Mouse (Mus musculus): ENCODE results near the gene Pidd1. TPM values are rescaled to one million over a fixed set of nuclear protein-coding genes. Genes with fewer than 3 reads are reported as not detected.

Gene Pidd1
- polyA plus RNA-seq, 1 experiment = 22.1 TPM

- H3K9me3 ChIP-seq (replicated peaks; ENCODE audit: control insufficient read depth, insufficient read depth, low read length, poor library complexity, severe bottlenecking) = no peaks in the 10 kb centered on the region
- no peaks in the 10 kb centered on the region for H3K27me3 ChIP-seq (ENCODE audit: control insufficient read depth, insufficient read depth, low read length, poor library complexity, severe bottlenecking)
- no peaks in the 10 kb centered on the region for H3K36me3 ChIP-seq (ENCODE audit: control insufficient read depth, insufficient read depth, low read length, poor library complexity, severe bottlenecking)
- H3K27ac ChIP-seq (ENCODE audit: insufficient read depth, low read length) = no peak overlapping the region
- TF ChIP-seq CTCF (IDR thresholded peaks at IDR 0.05; ENCODE audit: low read depth, low read length) = no peak
- TF ChIP-seq POLR2A (IDR thresholded peaks at IDR 0.05; ENCODE audit: insufficient read depth, low read length) = no peak
- TF ChIP-seq EP300 (IDR thresholded peaks at IDR 0.05; ENCODE audit: insufficient read depth, low read depth, low read length) = no peak
- H3K4me3 ChIP-seq (ENCODE audit: low read depth, low read length) = no peak overlapping the region
- peaks cover 1% of the 10 kb centered on the region for H3K4me1 ChIP-seq (ENCODE audit: control insufficient read depth, insufficient read depth, low read length)
- H3K9ac ChIP-seq (ENCODE audit: low read depth, poor library complexity, severe bottlenecking) = no peak overlapping the region
Measured at GRCm38 (mm10) chr7:141423811-141424210, 20.0 kb downstream of the Pidd1 start.

DNA sequence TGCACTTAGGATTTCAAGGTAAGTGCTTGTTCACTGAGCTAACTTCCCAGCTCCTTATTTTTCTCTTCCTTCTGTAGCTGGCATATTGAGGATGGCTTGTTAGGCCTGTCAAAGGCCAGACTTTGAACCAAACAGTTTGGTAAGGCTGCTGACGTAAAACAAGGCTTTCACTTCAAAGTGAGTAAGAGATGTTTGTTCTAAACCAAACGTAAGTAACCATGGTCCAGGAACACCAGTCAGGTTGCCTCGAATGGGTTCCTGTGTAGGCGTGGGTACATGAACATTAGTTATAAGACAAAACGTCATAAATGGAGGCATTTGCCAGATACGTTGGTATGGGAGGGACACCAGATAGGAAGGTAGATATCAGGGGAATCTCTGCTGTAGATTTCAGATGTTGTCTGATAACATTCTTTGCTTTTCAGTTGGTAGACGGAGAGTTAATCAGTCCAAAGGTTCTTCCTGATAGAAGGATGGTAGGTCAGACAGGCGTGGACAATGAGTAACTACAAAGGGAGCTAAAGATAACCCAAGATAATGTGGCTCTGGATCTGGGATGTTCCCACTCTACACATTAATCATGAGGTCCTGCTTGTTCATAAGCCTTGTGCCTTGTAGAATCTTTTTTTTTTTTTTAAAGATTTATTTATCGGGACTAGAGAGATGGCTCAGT lies 23.7 kb downstream of the Pidd1 start:
- Histone ChIP-seq H3K4me1 (ENCODE audit: control insufficient read depth, insufficient read depth, low read length) (peaks cover 6% of the 10 kb centered on the region), H3K27me3 (ENCODE audit: control insufficient read depth, insufficient read depth, low read length, poor library complexity, severe bottlenecking) (no peaks in the 10 kb centered on the region), H3K27ac (ENCODE audit: insufficient read depth, low read length) (no peak overlapping the region), H3K4me3 (ENCODE audit: low read depth, low read length) (no peak overlapping the region), H3K36me3 (ENCODE audit: control insufficient read depth, insufficient read depth, low read length, poor library complexity, severe bottlenecking) (no peaks in the 10 kb centered on the region), H3K9ac (ENCODE audit: low read depth, poor library complexity, severe bottlenecking) (no peak overlapping the region), H3K9me3 (replicated peaks; ENCODE audit: control insufficient read depth, insufficient read depth, low read length, poor library complexity, severe bottlenecking) (no peaks in the 10 kb centered on the region)
- TF ChIP-seq EP300 (IDR thresholded peaks at IDR 0.05; ENCODE audit: insufficient read depth, low read depth, low read length) (no peak), CTCF (IDR thresholded peaks at IDR 0.05; ENCODE audit: low read depth, low read length) (no peak), POLR2A (IDR thresholded peaks at IDR 0.05; ENCODE audit: insufficient read depth, low read length) (no peak)

DNA sequence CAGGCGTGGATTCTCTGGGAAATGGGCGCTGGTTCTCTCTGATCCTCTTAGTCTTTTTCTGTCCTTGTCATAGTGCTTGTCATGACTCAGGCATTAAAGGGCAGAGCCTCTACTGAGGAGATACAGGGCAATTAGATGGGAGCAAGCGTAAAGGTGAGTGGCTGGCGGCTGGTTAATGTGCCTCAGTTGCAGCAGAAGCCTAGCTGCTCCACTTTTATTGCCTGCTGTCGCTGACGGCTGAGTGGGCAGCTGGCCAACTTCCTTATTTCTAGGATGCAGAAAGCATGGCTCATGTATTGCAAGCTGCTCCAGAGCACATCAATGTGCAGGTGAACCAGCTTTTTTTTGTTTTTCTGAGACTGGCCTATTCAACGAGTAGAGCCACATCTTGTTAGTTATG lies 24.9 kb downstream of the Pidd1 start:
- H3K27ac ChIP-seq (ENCODE audit: insufficient read depth, low read length) = no peak overlapping the region
- peaks cover 6% of the 10 kb centered on the region for H3K4me1 ChIP-seq (ENCODE audit: control insufficient read depth, insufficient read depth, low read length)
- TF ChIP-seq CTCF (IDR thresholded peaks at IDR 0.05; ENCODE audit: low read depth, low read length) = no peak
- no peak for TF ChIP-seq EP300 (IDR thresholded peaks at IDR 0.05; ENCODE audit: insufficient read depth, low read depth, low read length)
- TF ChIP-seq POLR2A (IDR thresholded peaks at IDR 0.05; ENCODE audit: insufficient read depth, low read length) = no peak
- no peaks in the 10 kb centered on the region for H3K36me3 ChIP-seq (ENCODE audit: control insufficient read depth, insufficient read depth, low read length, poor library complexity, severe bottlenecking)
- H3K4me3 ChIP-seq (ENCODE audit: low read depth, low read length) = no peak overlapping the region
- no peak overlapping the region for H3K9ac ChIP-seq (ENCODE audit: low read depth, poor library complexity, severe bottlenecking)
- no peaks in the 10 kb centered on the region for H3K27me3 ChIP-seq (ENCODE audit: control insufficient read depth, insufficient read depth, low read length, poor library complexity, severe bottlenecking)
- H3K9me3 ChIP-seq (replicated peaks; ENCODE audit: control insufficient read depth, insufficient read depth, low read length, poor library complexity, severe bottlenecking) = no peaks in the 10 kb centered on the region

DNA sequence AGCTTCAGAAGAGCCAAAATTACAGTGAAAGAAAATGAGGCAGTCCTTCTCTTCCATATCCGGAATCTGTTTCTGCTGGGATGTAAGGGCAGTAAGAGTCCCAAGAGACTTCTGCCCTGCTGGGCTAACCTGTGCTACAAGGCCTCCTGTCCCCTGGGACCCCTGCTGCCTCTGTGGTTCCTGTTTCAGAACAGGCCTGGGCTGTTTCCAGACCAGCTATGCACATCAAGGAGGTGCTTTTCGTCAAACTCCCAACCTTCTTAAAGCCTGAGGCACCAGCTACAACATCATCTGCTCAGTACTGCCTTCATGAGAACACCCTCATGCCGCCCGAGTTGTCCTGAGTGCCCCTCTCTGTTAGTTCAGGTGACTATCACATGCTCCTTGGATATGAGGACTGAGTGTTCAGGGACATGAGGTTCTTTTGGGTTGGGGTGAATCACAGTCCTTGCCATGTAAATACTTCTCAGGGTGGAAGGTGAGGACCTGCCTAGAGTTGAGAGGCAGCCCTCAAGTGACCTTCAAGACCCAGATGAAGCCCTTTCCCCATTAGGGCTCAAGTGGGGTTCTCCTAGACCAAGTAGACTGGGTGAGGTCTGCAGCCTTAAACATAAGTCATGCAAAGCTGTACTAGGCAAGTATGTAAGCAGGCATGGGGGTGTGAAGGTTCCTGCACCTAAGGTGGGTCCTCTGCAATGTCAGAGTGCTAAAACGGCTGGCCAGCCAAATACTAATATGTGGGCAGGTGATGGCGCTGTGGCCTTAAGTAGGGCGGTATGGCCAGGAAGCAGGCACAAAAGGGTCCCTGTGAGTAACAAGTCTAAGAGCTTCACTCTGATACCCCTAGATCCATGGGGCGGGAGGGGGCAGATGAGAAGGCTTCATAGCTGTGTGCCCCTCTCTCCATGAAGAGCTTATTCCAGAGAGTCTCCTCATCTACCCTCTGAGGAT lies 25.8 kb downstream of the Pidd1 start:
- no peaks in the 10 kb centered on the region for H3K9me3 ChIP-seq (replicated peaks; ENCODE audit: control insufficient read depth, insufficient read depth, low read length, poor library complexity, severe bottlenecking)
- H3K4me1 ChIP-seq (ENCODE audit: control insufficient read depth, insufficient read depth, low read length) = peaks cover 6% of the 10 kb centered on the region
- TF ChIP-seq POLR2A (IDR thresholded peaks at IDR 0.05; ENCODE audit: insufficient read depth, low read length) (no peak), CTCF (IDR thresholded peaks at IDR 0.05; ENCODE audit: low read depth, low read length) (peak; percentile 53)
- no peak overlapping the region for H3K27ac ChIP-seq (ENCODE audit: insufficient read depth, low read length)
- H3K4me3 ChIP-seq (ENCODE audit: low read depth, low read length) = no peak overlapping the region
- no peaks in the 10 kb centered on the region for H3K36me3 ChIP-seq (ENCODE audit: control insufficient read depth, insufficient read depth, low read length, poor library complexity, severe bottlenecking)
- no peak overlapping the region for H3K9ac ChIP-seq (ENCODE audit: low read depth, poor library complexity, severe bottlenecking)
- H3K27me3 ChIP-seq (ENCODE audit: control insufficient read depth, insufficient read depth, low read length, poor library complexity, severe bottlenecking) = no peaks in the 10 kb centered on the region

GRCm38 (mm10) chr7:141416144-141416841 lies 27.5 kb downstream of the Pidd1 start:
- no peaks in the 10 kb centered on the region for H3K27me3 ChIP-seq (ENCODE audit: control insufficient read depth, insufficient read depth, low read length, poor library complexity, severe bottlenecking)
- no peaks in the 10 kb centered on the region for H3K36me3 ChIP-seq (ENCODE audit: control insufficient read depth, insufficient read depth, low read length, poor library complexity, severe bottlenecking)
- peaks cover 6% of the 10 kb centered on the region for H3K4me1 ChIP-seq (ENCODE audit: control insufficient read depth, insufficient read depth, low read length)
- no peaks in the 10 kb centered on the region for H3K9me3 ChIP-seq (replicated peaks; ENCODE audit: control insufficient read depth, insufficient read depth, low read length, poor library complexity, severe bottlenecking)
- no peak overlapping the region; the same call in 1 of the 2 replicates for H3K27ac ChIP-seq (ENCODE audit: insufficient read depth, low read length)
- TF ChIP-seq POLR2A (IDR thresholded peaks at IDR 0.05; ENCODE audit: insufficient read depth, low read length) (no peak), EP300 (IDR thresholded peaks at IDR 0.05; ENCODE audit: insufficient read depth, low read depth, low read length) (peak; percentile 82)
- H3K9ac ChIP-seq (ENCODE audit: low read depth, poor library complexity, severe bottlenecking) = no peak overlapping the region
- no peak overlapping the region for H3K4me3 ChIP-seq (ENCODE audit: low read depth, low read length)
